Mouse (Mus musculus) testis, postnatal 10 days (tissue): ENCODE results near the gene 1110032A03Rik.

Source experiments
- DNase-seq: peaks from one replicate; pipeline ENCODE4 v3.0.0; 2021; ENCODE audit warnings: low spot score

Gene 1110032A03Rik

GRCm38 (mm10) chr9:50774026-50774462 is 1.3 kb downstream of the 1110032A03Rik start:
- no peak for DNase-seq

- no peak for DNase-seq
Observed at GRCm38 (mm10) chr9:50770011-50770410, 5.3 kb downstream of the 1110032A03Rik start.

GRCm38 (mm10) chr9:50768107-50769002 is 7.0 kb downstream of the 1110032A03Rik start, which contains the start of gene Fdxacb1:
TSS of gene Fdxacb1 (plus strand) at chr9:50768236.
- DNase-seq = peak; percentile 98

GRCm38 (mm10) chr9:50767531-50768106 is 7.7 kb downstream of the 1110032A03Rik start:
- DNase-seq = no peak

GRCm38 (mm10) chr9:50763331-50763730 is 12.0 kb downstream of the 1110032A03Rik start:
- DNase-seq = peak; percentile 49

- no peak for DNase-seq
Observed at GRCm38 (mm10) chr9:50761520-50762243, 13.6 kb downstream of the 1110032A03Rik start.

GRCm38 (mm10) chr9:50756711-50757110 is 18.6 kb downstream of the 1110032A03Rik start:
- DNase-seq = no peak

- DNase-seq = no peak
Observed at GRCm38 (mm10) chr9:50753947-50754346, 21.4 kb downstream of the 1110032A03Rik start.

- peak; percentile 79 for DNase-seq
Observed at GRCm38 (mm10) chr9:50752784-50753615, 22.3 kb downstream of the 1110032A03Rik start.

GRCm38 (mm10) chr9:50752054-50752602 is 23.2 kb downstream of the 1110032A03Rik start, which contains the start of gene Hspb2:
TSS of gene Hspb2 (minus strand) at chr9:50752354.
- DNase-seq = peak; percentile 72

- DNase-seq = no peak
Observed at GRCm38 (mm10) chr9:50751323-50751722, 24.0 kb downstream of the 1110032A03Rik start, which contains the start of gene Cryab. TSS of gene Cryab (plus strand) at chr9:50751325.

GRCm38 (mm10) chr9:50750706-50751105 is 24.6 kb downstream of the 1110032A03Rik start:
- DNase-seq = no peak

- DNase-seq = peak; percentile 52
Observed at GRCm38 (mm10) chr9:50746214-50746677, 29.1 kb downstream of the 1110032A03Rik start, which contains the start of gene 2310030G06Rik. TSS of gene 2310030G06Rik (minus strand) at chr9:50746536.

- DNase-seq = peak; percentile 34
Observed at GRCm38 (mm10) chr9:50745806-50746205, 29.5 kb downstream of the 1110032A03Rik start.

GRCm38 (mm10) chr9:50742744-50743143 is 32.6 kb downstream of the 1110032A03Rik start:
- no peak for DNase-seq

- DNase-seq = peak; percentile 22
Observed at GRCm38 (mm10) chr9:50742261-50742660, 33.1 kb downstream of the 1110032A03Rik start.

GRCm38 (mm10) chr9:50740867-50741784 is 34.2 kb downstream of the 1110032A03Rik start:
- DNase-seq = peak; percentile 34

- peak; percentile 97 for DNase-seq
Observed at GRCm38 (mm10) chr9:50738914-50739870, 36.1 kb downstream of the 1110032A03Rik start, which contains the start of gene Dixdc1. TSS of gene Dixdc1 (minus strand) at chr9:50739517.
